Mouse (Mus musculus) liver, adult 2 months (tissue): ENCODE measurements around the gene Pde9a. TPM values are rescaled to one million over a fixed set of nuclear protein-coding genes. Genes with fewer than 3 reads are reported as not detected.

ENCODE experiments used
- DNase-seq: peaks from one replicate; pipeline ENCODE4 v3.0.0-alpha.2; 2011; ENCODE audit warnings: low read depth, low spot score; ENCODE audit errors: extremely low read depth
- H3K27ac ChIP-seq: fragments of 200-500 bp; replicated peaks from 2 replicates; pipeline ENCODE4 v1.5.1; 2012; ENCODE audit warnings: low read depth, mild to moderate bottlenecking, control low read depth, inconsistent platforms, low read length; ENCODE audit not compliant: insufficient read depth
- H3K27me3 ChIP-seq: fragments of 200-500 bp; 2 replicates; pipeline ENCODE4 v1.6.1; 2012; ENCODE audit warnings: mild to moderate bottlenecking, moderate library complexity, low read length, inconsistent platforms; ENCODE audit not compliant: control insufficient read depth, insufficient read depth
- H3K36me3 ChIP-seq: fragments of 200-500 bp; 2 replicates; pipeline ENCODE4 v1.6.1; 2012; ENCODE audit warnings: low read length, inconsistent platforms; ENCODE audit not compliant: control insufficient read depth, insufficient read depth
- H3K4me1 ChIP-seq: fragments of 200-500 bp; 2 replicates; pipeline ENCODE4 v1.6.1; 2011; ENCODE audit warnings: low read length; ENCODE audit not compliant: control insufficient read depth, insufficient read depth
- H3K4me3 ChIP-seq: fragments of 200-500 bp; 2 replicates; pipeline ENCODE4 v1.5.1; 2011; ENCODE audit warnings: low read depth, mild to moderate bottlenecking, control low read depth, low read length, moderate library complexity; ENCODE audit not compliant: insufficient read depth
- H3K79me2 ChIP-seq: fragments of 200-500 bp; 2 replicates; pipeline ENCODE4 v1.6.1; 2012; ENCODE audit warnings: inconsistent platforms, mild to moderate bottlenecking, low read length, moderate library complexity; ENCODE audit not compliant: control insufficient read depth, insufficient read depth
- H3K9ac ChIP-seq: fragments of 200-500 bp; 2 replicates; pipeline ENCODE4 v1.6.1; 2012; ENCODE audit warnings: low read depth, mild to moderate bottlenecking, control low read depth, inconsistent platforms, low read length
- CTCF ChIP-seq: fragments of 200-500 bp; IDR thresholded peaks from 2 replicates; pipeline ENCODE4 v1.5.1; 2011; ENCODE audit warnings: low read depth, low read length, control low read depth
- POLR2A ChIP-seq: fragments of 200-500 bp; IDR thresholded peaks from 2 replicates; pipeline ENCODE4 v1.6.1; 2011; ENCODE audit warnings: low read length, control low read depth; ENCODE audit not compliant: insufficient read depth; ENCODE audit errors: extremely low read depth
- WGBS: fragments of 180-500 bp; shearing (Covaris S2); methylation state at CpG from one replicate; pipeline ENCODE4 v1.1.7; 2018; 5-methylcytosine and 5-hydroxymethylcytosine counted together
- polyA plus RNA-seq: library from polyadenylated mRNA; depleted of rRNA; stranded (reverse); fragments of >200 nt; gene quantifications from 2 replicates; pipeline ENCODE4 v1.2.3, GENCODE M21; 2012; rRNA removed
- total RNA-seq: library from RNA; depleted of rRNA; stranded (reverse); fragments of >200 nt; gene quantifications from 2 replicates; pipeline ENCODE4 v1.2.3, GENCODE M21; 2014; rRNA removed

The Pde9a gene
- total and polyA plus RNA-seq, 2 experiments, result 9.1 to 66.9 TPM

DNA sequence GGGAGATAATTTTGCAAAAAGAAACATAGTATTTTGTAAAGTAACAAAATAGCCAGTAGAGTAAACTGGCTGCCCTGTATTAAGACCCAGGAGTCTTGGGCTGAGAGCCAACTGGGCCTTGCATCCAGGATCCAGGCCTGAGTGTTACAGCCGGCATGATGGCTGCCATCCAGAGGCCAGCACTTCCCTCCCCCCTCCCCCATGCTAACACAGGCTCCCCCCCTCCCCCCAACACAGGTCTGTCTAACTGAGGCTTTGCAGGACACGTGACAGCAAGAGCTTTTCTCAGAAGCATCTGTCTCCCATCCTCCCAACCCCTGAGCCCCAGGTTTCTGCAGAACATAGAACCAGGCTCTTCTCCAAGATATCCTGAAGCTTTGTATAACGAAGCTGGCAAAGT lies 134.9 kb downstream of the Pde9a start:
- no peaks in the 10 kb centered on the region for H3K27me3 ChIP-seq
- WGBS, result 17% methylated on average over 3 of the region's 3 CpGs
- peak overlapping the region; percentile 90; the same call in 1 of the 2 replicates for H3K4me3 ChIP-seq
- H3K9ac ChIP-seq, result no peak overlapping the region
- no peak overlapping the region for H3K27ac ChIP-seq
- no peaks in the 10 kb centered on the region; the same call in 1 of the 2 replicates for H3K4me1 ChIP-seq
- H3K79me2 ChIP-seq, result peaks cover 7% of the 10 kb centered on the region; the same call in 1 of the 2 replicates
- DNase-seq, result peak; percentile 62
- H3K36me3 ChIP-seq, result peaks cover 7% of the 10 kb centered on the region
- no peak for TF ChIP-seq POLR2A
- no peak for TF ChIP-seq CTCF

DNA sequence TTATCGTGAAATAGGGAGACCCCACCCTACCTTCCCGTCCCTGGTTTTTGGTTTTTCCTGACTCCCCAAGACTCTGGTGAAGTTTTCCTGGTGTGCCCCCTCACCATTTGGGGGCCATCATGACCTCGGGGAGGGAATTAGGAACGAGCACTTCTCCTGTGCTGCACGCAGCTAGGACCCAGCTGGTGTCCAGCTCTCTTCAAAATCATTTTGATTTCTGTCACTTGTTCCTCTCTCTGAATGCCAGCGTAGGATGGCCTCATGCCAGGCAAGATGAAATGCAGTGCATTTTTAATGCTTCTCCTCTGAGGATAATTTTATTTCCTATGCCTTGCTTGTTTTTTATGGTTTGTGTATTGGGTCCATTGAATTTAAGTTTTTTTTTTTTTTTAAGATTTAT lies 135.9 kb downstream of the Pde9a start:
- no peak for DNase-seq
- no peak for TF ChIP-seq CTCF
- no peak for TF ChIP-seq POLR2A
- WGBS, result 95% methylated on average over 6 of the region's 6 CpGs

DNA sequence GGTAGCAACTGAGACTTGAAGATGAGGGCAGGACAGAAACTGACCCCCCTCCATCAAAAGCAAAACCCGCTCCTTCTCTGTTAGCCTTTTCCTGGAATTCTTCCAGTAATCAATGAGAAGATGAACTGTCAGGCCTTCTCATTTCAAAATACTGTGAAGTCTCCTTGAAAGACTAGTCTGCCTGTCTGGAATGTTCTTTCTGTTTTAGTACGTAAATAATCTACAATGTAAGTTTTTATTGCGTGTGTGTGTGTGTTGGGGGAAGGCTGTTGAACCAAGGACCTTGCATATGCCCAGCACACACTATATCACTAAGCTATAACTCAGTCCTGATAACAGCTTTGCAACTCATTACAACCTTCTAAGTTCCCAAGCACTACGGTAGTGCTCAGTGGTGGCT lies 139.1 kb downstream of the Pde9a start:
- Histone ChIP-seq H3K27ac (no peak overlapping the region), H3K36me3 (peaks cover 25% of the 10 kb centered on the region), H3K4me3 (no peak overlapping the region), H3K9ac (no peak overlapping the region), H3K4me1 (no peaks in the 10 kb centered on the region; the same call in 1 of the 2 replicates), H3K79me2 (peaks cover 7% of the 10 kb centered on the region; the same call in 1 of the 2 replicates), H3K27me3 (no peaks in the 10 kb centered on the region)
- no peak for TF ChIP-seq CTCF
- TF ChIP-seq POLR2A, result no peak
- 87% methylated on average over 4 of the region's 4 CpGs for WGBS
- DNase-seq, result no peak

More for the DNA sequence above, 135.9 kb downstream of the Pde9a start:
- no peak overlapping the region for H3K4me3 ChIP-seq
- peaks cover 9% of the 10 kb centered on the region for H3K36me3 ChIP-seq
- H3K27ac ChIP-seq, result no peak overlapping the region
- no peak overlapping the region for H3K9ac ChIP-seq
- H3K79me2 ChIP-seq, result peaks cover 7% of the 10 kb centered on the region; the same call in 1 of the 2 replicates
- H3K27me3 ChIP-seq, result no peaks in the 10 kb centered on the region
- H3K4me1 ChIP-seq, result no peaks in the 10 kb centered on the region; the same call in 1 of the 2 replicates

GRCm38 (mm10) chr17:31525816-31526215 lies 139.8 kb downstream of the Pde9a start:
- Histone ChIP-seq H3K36me3 (peaks cover 28% of the 10 kb centered on the region), H3K79me2 (peaks cover 7% of the 10 kb centered on the region; the same call in 1 of the 2 replicates), H3K27ac (no peak overlapping the region), H3K4me3 (no peak overlapping the region), H3K4me1 (no peaks in the 10 kb centered on the region; the same call in 1 of the 2 replicates), H3K9ac (no peak overlapping the region), H3K27me3 (no peaks in the 10 kb centered on the region)
- no peak for TF ChIP-seq CTCF
- TF ChIP-seq POLR2A, result no peak
- 100% methylated on average over 3 of the region's 3 CpGs for WGBS
- no peak for DNase-seq

Other genes with a start within 250 kb of the Pde9a start
- 2.2 and 5.8 TPM in 2 replicates for gene Tff2, start 241.9 kb upstream of the Pde9a start, total RNA-seq
- 0.25 TPM in 1 of 2 replicates, not detected in the other for gene Tff2, start 241.9 kb upstream of the Pde9a start, polyA plus RNA-seq
- gene Tff1, start 220.9 kb upstream of the Pde9a start, total RNA-seq, result 0.47 TPM in 1 of 2 replicates, not detected in the other
- 0.13 TPM in 1 of 2 replicates, not detected in the other for gene Tff1, start 220.9 kb upstream of the Pde9a start, polyA plus RNA-seq
- not detected in 2 replicates for gene Tmprss3, start 187.2 kb upstream of the Pde9a start, total RNA-seq
- not detected in 2 replicates for gene Tmprss3, start 187.2 kb upstream of the Pde9a start, polyA plus RNA-seq
- gene Ubash3a, start 178.3 kb upstream of the Pde9a start, total RNA-seq, result 0.09 and 0.20 TPM in 2 replicates
- gene Ubash3a, start 178.3 kb upstream of the Pde9a start, polyA plus RNA-seq, result 0.26 and 0.31 TPM in 2 replicates
- not detected in 2 replicates for gene Rsph1, start 108.8 kb upstream of the Pde9a start, total RNA-seq
- not detected in 2 replicates for gene Rsph1, start 108.8 kb upstream of the Pde9a start, polyA plus RNA-seq
- gene Slc37a1, start 99.4 kb upstream of the Pde9a start, total RNA-seq, result 1.4 and 3.6 TPM in 2 replicates
- 1.8 and 4.7 TPM in 2 replicates for gene Slc37a1, start 99.4 kb upstream of the Pde9a start, polyA plus RNA-seq
- 12.9 and 13.6 TPM in 2 replicates for gene Wdr4, start 133.8 kb downstream of the Pde9a start, total RNA-seq
- gene Wdr4, start 133.8 kb downstream of the Pde9a start, polyA plus RNA-seq, result 19.0 and 27.8 TPM in 2 replicates
- 243 and 269 TPM in 2 replicates for gene Ndufv3, start 133.9 kb downstream of the Pde9a start, total RNA-seq
- 152 and 181 TPM in 2 replicates for gene Ndufv3, start 133.9 kb downstream of the Pde9a start, polyA plus RNA-seq
- gene Pknox1, start 178.5 kb downstream of the Pde9a start, total RNA-seq, result 10.3 and 14.0 TPM in 2 replicates
- 10.7 and 15.5 TPM in 2 replicates for gene Pknox1, start 178.5 kb downstream of the Pde9a start, polyA plus RNA-seq